Mouse (Mus musculus): ENCODE measurements around the gene Dnah11.

DNA sequence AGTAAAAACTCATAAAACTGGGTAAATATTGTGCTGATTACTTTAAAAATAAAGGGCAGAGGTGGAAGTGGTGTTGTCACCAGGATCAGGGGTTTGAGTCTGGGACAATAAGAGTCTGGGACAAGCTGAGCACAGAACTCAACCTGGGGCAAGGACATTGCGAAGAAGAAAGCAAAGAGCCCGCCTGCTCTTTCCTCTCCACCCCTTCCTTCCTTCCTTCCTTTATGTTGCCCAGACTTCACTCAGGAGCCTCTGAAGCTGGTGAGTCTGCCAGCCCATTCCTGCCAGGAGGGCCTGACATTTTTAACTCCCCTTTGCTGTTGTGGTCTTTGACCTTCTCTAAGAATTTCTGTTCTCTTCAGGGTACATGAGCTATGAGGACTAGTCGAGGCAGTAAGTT, 86.9 kb downstream of the Dnah11 start:
- TF ChIP-seq POU5F1 (IDR thresholded peaks at IDR 0.05; ENCODE audit: borderline replicate concordance, low read length) (no peak), CTCF (conservative IDR thresholded peaks at IDR 0.05; ENCODE audit: low read length) (no peak), NANOG (IDR thresholded peaks at IDR 0.05; ENCODE audit: borderline replicate concordance, low read length) (no peak)

All from E14TG2a.4 (cell line).